Mouse (Mus musculus) midbrain, embryonic 14.5 days (tissue): ENCODE results near the gene Rnd3. TPM values are rescaled to one million over a fixed set of nuclear protein-coding genes. Genes with fewer than 3 reads are reported as not detected.

Experiments
- ATAC-seq: fragments of 200-750 bp; cut with Nextera tagmentation; 2 replicates; pipeline ENCODE4 v1.8.0; 2017; ENCODE audit warnings: moderate number of reproducible peaks, moderate library complexity; ENCODE audit not compliant: low FRiP score, low TSS enrichment
- DNase-seq: peaks from one replicate; pipeline ENCODE4 v3.0.0-alpha.2; 2015
- H3K27ac ChIP-seq: fragments of 300-500 bp; sonication (generic); replicated peaks from 2 replicates; pipeline ENCODE4 v1.5.1; 2014; ENCODE audit warnings: mild to moderate bottlenecking, low read depth, low read length, moderate library complexity
- H3K27me3 ChIP-seq: fragments of 300-500 bp; sonication (generic); 2 replicates; pipeline ENCODE4 v1.6.1; 2014; ENCODE audit warnings: low read length, control low read depth, mixed read lengths; ENCODE audit not compliant: control insufficient read depth, insufficient read depth
- H3K36me3 ChIP-seq: fragments of 300-500 bp; sonication (generic); 2 replicates; pipeline ENCODE4 v1.6.1; 2014; ENCODE audit warnings: low read length, control low read depth; ENCODE audit not compliant: control insufficient read depth, insufficient read depth
- H3K4me1 ChIP-seq: fragments of 300-500 bp; sonication (generic); 2 replicates; pipeline ENCODE4 v1.6.1; 2014; ENCODE audit warnings: mild to moderate bottlenecking, antibody characterized with exemption, low read length, control low read depth; ENCODE audit not compliant: control insufficient read depth, insufficient read depth
- H3K4me2 ChIP-seq: fragments of 300-500 bp; sonication (generic); 2 replicates; pipeline ENCODE4 v1.6.1; 2014; ENCODE audit warnings: mild to moderate bottlenecking, low read length, moderate library complexity
- H3K4me3 ChIP-seq: fragments of 300-500 bp; sonication (generic); replicated peaks from 2 replicates; pipeline ENCODE4 v1.5.1; 2014; ENCODE audit warnings: low read depth, low read length
- H3K9ac ChIP-seq: fragments of 300-500 bp; sonication (generic); replicated peaks from 2 replicates; pipeline ENCODE4 v1.6.1; 2014; ENCODE audit warnings: mild to moderate bottlenecking, low read length, moderate library complexity
- H3K9me3 ChIP-seq: fragments of 300-500 bp; sonication (generic); 2 replicates; pipeline ENCODE4 v1.6.1; 2016; ENCODE audit warnings: low read length, control low read depth, mixed read lengths; ENCODE audit not compliant: control insufficient read depth
- WGBS: fragments of 180-500 bp; shearing (Covaris S2); extraction: QIAGEN DNeasy Blood & Tissue Kit; methylation state at CpG from one replicate; pipeline ENCODE4 v1.1.7; 2014; 5-methylcytosine and 5-hydroxymethylcytosine counted together
- polyA plus RNA-seq: library from polyadenylated mRNA; unstranded; fragments of >200 nt; fragmentation: Nextera tagmentation; extraction: Ambion mirVana; gene quantifications from 2 replicates; pipeline ENCODE4 v1.2.1, GENCODE M21; 2014

Rnd3 gene
- 210 and 322 TPM in 2 replicates for polyA plus RNA-seq

GRCm38 (mm10) chr2:51148975-51149374, at the start of gene Rnd3:
Gene Rnd3 (minus strand): TSS chr2:51149111.
- Histone ChIP-seq H3K4me2 (peak within 1 kb of the TSS; percentile 73), H3K27ac (peak within 1 kb of the TSS; percentile 93), H3K4me1 (peaks cover 11% of the 10 kb centered on the region), H3K4me3 (peak within 1 kb of the TSS; percentile 98), H3K36me3 (peaks cover 2% of the 10 kb centered on the region; the same call in 1 of the 2 replicates), H3K9me3 (no peaks in the 10 kb centered on the region), H3K27me3 (no peaks in the 10 kb centered on the region), H3K9ac (peak within 1 kb of the TSS; percentile 99)
- 0% methylated on average over 25 of the region's 25 CpGs for WGBS
- ATAC-seq (peak; percentile 83), DNase-seq (peak; percentile 98)

DNA sequence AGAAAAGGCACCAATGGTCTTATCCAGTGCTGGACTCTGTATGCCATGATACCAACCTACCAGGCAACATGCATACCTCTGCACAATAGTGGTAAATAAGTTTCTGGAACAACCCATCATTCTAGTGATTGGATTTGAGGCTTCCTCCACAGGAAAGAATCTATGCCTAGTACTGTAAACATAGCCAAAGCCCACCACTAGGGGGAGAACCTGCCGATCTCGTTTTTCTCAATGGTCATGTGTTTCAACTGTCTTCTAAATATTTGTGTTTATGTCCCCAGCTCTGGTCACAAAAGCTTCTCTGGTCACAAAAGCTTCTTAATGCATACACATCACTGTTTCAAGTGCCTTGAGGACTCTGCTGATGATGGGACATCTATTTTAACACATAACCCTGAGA, 43.4 kb upstream of the Rnd3 start:
- DNase-seq (no peak), ATAC-seq (no peak)
- no peak overlapping the region for H3K27ac ChIP-seq
- no peaks in the 10 kb centered on the region for H3K4me1 ChIP-seq
- 71% methylated on average over 2 of the region's 2 CpGs for WGBS
- no peak overlapping the region for H3K4me2 ChIP-seq
- H3K9ac ChIP-seq: no peak overlapping the region
- no peaks in the 10 kb centered on the region for H3K27me3 ChIP-seq
- no peaks in the 10 kb centered on the region for H3K36me3 ChIP-seq
- no peak overlapping the region for H3K4me3 ChIP-seq
- no peaks in the 10 kb centered on the region for H3K9me3 ChIP-seq

- DNase-seq: no peak
- H3K4me2 ChIP-seq: no peak overlapping the region
- H3K4me1 ChIP-seq: no peaks in the 10 kb centered on the region
- no peaks in the 10 kb centered on the region for H3K27me3 ChIP-seq
- no peak overlapping the region for H3K27ac ChIP-seq
- no peak overlapping the region for H3K9ac ChIP-seq
- no peak for ATAC-seq
- no peaks in the 10 kb centered on the region for H3K9me3 ChIP-seq
- H3K36me3 ChIP-seq: no peaks in the 10 kb centered on the region
- H3K4me3 ChIP-seq: no peak overlapping the region
- WGBS: 96% methylated on average over 2 of the region's 2 CpGs
These were observed 36.9 kb upstream of the Rnd3 start for GRCm38 (mm10) chr2:51185762-51186161.

- ATAC-seq: no peak
- no peaks in the 10 kb centered on the region for H3K36me3 ChIP-seq
- H3K9ac ChIP-seq: no peak overlapping the region
- H3K27me3 ChIP-seq: no peaks in the 10 kb centered on the region
- 87% methylated on average over 4 of the region's 4 CpGs for WGBS
- H3K9me3 ChIP-seq: no peaks in the 10 kb centered on the region
- no peak for DNase-seq
- H3K4me2 ChIP-seq: no peak overlapping the region
- no peak overlapping the region for H3K27ac ChIP-seq
- H3K4me3 ChIP-seq: no peak overlapping the region
- H3K4me1 ChIP-seq: no peaks in the 10 kb centered on the region
These were observed 34.1 kb upstream of the Rnd3 start for GRCm38 (mm10) chr2:51182990-51183389.

GRCm38 (mm10) chr2:51181376-51181775, 32.5 kb upstream of the Rnd3 start:
- DNase-seq: no peak

DNA sequence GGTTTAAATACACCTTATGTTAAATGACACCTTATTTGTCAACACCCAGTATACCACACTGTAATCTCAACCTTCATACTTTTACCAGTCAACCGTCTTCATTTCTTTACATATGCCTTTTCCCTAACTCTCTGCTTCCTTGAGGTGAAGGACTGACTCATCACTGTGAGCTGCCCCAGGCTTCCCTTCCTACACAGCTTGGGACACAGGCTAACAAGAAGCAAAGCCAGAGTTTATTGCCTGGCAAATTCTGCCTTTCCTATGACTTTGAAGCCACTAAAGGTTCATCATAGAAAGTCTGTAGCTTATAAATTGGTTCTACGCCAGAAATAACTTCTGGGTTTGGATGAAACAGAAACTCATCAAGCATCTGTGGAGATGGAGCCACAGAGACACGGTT, 30.2 kb upstream of the Rnd3 start:
- Histone ChIP-seq H3K4me2 (no peak overlapping the region), H3K27ac (no peak overlapping the region), H3K4me1 (no peaks in the 10 kb centered on the region), H3K9ac (no peak overlapping the region), H3K4me3 (no peak overlapping the region), H3K27me3 (no peaks in the 10 kb centered on the region), H3K36me3 (no peaks in the 10 kb centered on the region), H3K9me3 (no peaks in the 10 kb centered on the region)
- ATAC-seq: no peak
- no peak for DNase-seq
- WGBS: 84% methylated on average over 3 of the region's 3 CpGs

More at GRCm38 (mm10) chr2:51181376-51181775, 32.5 kb upstream of the Rnd3 start:
- Histone ChIP-seq H3K4me1 (no peaks in the 10 kb centered on the region), H3K36me3 (no peaks in the 10 kb centered on the region), H3K27me3 (no peaks in the 10 kb centered on the region), H3K9me3 (no peaks in the 10 kb centered on the region), H3K27ac (no peak overlapping the region), H3K4me3 (no peak overlapping the region), H3K9ac (no peak overlapping the region), H3K4me2 (no peak overlapping the region)
- ATAC-seq: no peak

- no peaks in the 10 kb centered on the region for H3K27me3 ChIP-seq
- no peak overlapping the region for H3K9ac ChIP-seq
- H3K9me3 ChIP-seq: no peaks in the 10 kb centered on the region
- H3K36me3 ChIP-seq: no peaks in the 10 kb centered on the region
- H3K4me2 ChIP-seq: no peak overlapping the region
- H3K4me3 ChIP-seq: no peak overlapping the region
- DNase-seq (peak; percentile 27), ATAC-seq (no peak)
- 80% methylated on average over 3 of the region's 3 CpGs for WGBS
- H3K4me1 ChIP-seq: no peaks in the 10 kb centered on the region
- H3K27ac ChIP-seq: no peak overlapping the region
These were observed 28.7 kb upstream of the Rnd3 start for GRCm38 (mm10) chr2:51177615-51178014.

- H3K4me1 ChIP-seq: no peaks in the 10 kb centered on the region
- no peak overlapping the region for H3K4me2 ChIP-seq
- H3K9ac ChIP-seq: no peak overlapping the region
- H3K9me3 ChIP-seq: no peaks in the 10 kb centered on the region
- no peaks in the 10 kb centered on the region for H3K36me3 ChIP-seq
- H3K27me3 ChIP-seq: no peaks in the 10 kb centered on the region
- DNase-seq (no peak), ATAC-seq (no peak)
- no peak overlapping the region for H3K27ac ChIP-seq
- 89% methylated on average over 5 of the region's 5 CpGs for WGBS
- no peak overlapping the region for H3K4me3 ChIP-seq
These were observed 26.4 kb upstream of the Rnd3 start for GRCm38 (mm10) chr2:51175276-51175675.

- no peak overlapping the region for H3K4me2 ChIP-seq
- ATAC-seq (no peak), DNase-seq (no peak)
- no peaks in the 10 kb centered on the region for H3K4me1 ChIP-seq
- H3K9ac ChIP-seq: no peak overlapping the region
- no peaks in the 10 kb centered on the region for H3K36me3 ChIP-seq
- H3K27me3 ChIP-seq: no peaks in the 10 kb centered on the region
- H3K27ac ChIP-seq: no peak overlapping the region
- no peaks in the 10 kb centered on the region for H3K9me3 ChIP-seq
- no peak overlapping the region for H3K4me3 ChIP-seq
- WGBS: 70% methylated on average over 2 of the region's 2 CpGs
These were observed 12.2 kb upstream of the Rnd3 start for GRCm38 (mm10) chr2:51161110-51161509.
